Mouse (Mus musculus): ENCODE results near the gene Igdcc4. TPM values are rescaled to one million over a fixed set of nuclear protein-coding genes. Genes with fewer than 3 reads are reported as not detected.
A peak's percentile ranks its signal among the peaks of the same experiment; 100 is the strongest.

Gene Igdcc4
- total RNA-seq, 2 experiments from 2014 or later: 18.0 to 27.0 TPM

DNA sequence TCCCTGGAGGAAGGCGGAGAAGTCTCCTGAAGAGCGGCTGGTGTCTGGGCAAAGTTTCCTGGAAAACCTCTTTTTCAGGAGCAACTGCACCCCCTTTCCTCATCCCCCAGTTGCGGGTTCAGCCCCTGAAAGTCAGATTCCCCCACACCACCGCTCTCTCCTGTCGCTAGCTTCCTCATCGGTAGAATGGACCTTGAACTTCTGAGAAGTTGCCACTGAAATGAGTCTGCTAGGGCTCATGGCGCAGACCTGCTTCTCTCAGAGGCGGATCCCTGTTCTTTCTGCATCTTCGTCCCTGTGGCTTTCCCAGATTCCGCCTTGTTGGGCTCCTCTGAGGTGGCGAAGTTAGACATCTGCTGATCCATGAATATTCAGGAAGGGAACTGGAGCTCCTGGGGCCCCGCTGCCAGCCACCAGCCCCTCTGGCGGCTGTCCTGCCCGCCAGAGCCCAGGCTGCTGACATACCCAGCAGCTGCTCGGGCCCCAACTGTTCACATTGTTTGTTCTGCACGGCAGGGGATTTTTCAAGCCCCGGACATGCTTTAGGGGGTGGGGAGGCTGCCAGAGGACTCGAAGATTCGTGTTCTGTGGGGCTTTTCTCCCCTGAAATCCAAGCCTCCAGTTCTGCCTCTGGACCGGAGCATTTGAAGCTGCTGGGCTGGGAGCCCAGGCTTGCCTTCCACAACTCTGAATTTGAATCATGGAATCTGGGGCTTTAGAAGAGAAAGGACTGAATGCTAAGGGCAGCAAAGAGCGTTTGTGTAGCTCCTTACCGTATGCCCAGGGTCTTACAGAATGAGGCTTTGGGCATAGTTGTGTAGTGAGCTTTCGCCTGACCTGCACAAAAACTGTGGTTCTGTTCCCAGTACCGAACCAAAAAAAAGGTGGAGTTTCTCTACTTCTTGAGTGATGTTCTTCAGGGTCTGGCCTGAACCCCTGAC is 8.1 kb downstream of the Igdcc4 start:
- DNase-seq: peak; percentile 34

- DNase-seq: peak; percentile 48
Measured at GRCm38 (mm10) chr9:65111698-65112097, 10.4 kb downstream of the Igdcc4 start.

GRCm38 (mm10) chr9:65113694-65114093 is 12.4 kb downstream of the Igdcc4 start:
- no peak for DNase-seq

DNA sequence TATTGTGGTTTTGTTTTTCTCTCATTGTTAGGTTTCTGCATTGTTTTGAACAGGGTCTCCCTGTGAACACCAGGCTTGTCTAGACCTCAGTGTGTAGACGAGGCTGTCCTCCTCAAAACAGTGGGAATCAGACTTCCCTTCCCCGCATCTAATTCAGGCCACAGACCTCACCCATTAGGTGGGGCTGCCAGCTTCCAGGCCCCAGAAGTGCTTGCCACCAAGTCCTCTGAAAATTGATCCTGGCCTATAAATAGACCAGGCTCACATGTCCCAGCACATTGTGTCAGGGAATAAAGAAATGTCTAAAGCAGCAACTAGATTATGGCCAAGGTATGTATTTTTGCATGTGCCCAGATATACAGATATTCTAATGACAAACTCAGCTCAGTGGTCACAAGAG is 14.6 kb downstream of the Igdcc4 start:
- DNase-seq: no peak

GRCm38 (mm10) chr9:65117516-65117915 is 16.2 kb downstream of the Igdcc4 start:
- no peak for DNase-seq

- peak; percentile 88 for DNase-seq
Measured at GRCm38 (mm10) chr9:65120935-65121334, 19.6 kb downstream of the Igdcc4 start.

DNA sequence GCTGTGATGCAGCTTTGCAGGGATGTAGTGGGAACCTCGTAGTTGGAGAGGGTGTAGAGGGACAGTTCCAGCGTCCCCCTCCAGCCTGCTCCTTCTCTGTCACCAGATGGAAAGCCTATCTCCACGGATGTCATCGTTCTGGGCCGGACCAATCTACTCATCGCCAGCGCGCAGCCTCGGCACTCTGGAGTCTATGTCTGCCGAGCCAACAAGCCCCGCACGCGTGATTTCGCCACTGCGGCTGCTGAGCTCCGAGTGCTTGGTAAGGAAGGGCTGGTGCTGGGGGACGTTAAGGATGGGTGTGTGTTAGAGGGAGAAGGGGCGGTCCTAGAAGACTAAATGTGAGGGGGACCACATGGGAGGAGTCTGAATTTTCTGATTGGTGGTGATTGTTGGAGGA is 21.3 kb downstream of the Igdcc4 start:
- DNase-seq: no peak

- DNase-seq: peak; percentile 77
Measured at GRCm38 (mm10) chr9:65123552-65124168, 22.4 kb downstream of the Igdcc4 start.

GRCm38 (mm10) chr9:65128123-65128815 is 27.0 kb downstream of the Igdcc4 start:
- DNase-seq: peak; percentile 71

DNA sequence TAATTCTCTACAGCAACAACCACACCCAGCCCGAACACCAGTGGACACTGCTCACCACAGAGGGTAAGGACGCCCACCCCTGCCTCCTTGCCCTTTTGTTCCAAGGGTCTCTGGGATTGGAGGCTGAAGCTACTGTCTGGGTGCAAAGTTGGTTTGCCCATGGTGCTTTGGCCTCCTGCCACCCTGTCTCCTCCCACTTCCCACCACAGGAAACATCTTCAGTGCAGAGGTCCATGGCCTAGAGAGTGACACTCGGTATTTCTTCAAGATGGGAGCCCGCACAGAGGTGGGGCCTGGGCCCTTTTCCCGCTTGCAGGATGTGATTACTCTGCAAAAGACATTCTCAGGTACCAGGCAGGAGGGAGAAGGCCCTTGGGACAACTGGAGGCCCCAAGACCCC is 30.4 kb downstream of the Igdcc4 start:
- DNase-seq: peak; percentile 22

- peak; percentile 88 for DNase-seq
Measured at GRCm38 (mm10) chr9:65133739-65134138, 32.5 kb downstream of the Igdcc4 start.

- no peak for DNase-seq
Measured at GRCm38 (mm10) chr9:65135126-65135525, 33.8 kb downstream of the Igdcc4 start.

DNA sequence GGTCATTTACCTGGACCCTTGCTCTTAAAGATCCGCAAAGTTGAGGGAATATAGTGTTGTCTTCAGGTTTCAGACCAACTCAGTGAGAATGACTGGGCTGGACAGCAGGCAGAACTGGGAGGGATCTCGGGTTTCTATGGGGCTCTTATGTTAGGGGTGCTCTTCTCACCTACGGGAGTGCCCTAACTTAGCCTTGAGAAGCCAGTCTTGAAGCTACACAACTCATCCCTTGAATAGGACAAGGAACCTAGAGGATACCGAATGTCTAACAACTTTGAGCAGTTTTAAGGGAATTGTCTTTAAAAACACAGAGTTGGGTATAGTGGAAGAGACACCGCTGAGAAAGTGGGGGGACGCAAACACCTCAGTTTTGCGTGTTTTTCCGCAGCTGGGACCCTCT is 39.2 kb downstream of the Igdcc4 start:
- DNase-seq: no peak

GRCm38 (mm10) chr9:65140936-65141305 is 39.6 kb downstream of the Igdcc4 start, which contains the start of gene Igdcc3:
Gene Igdcc3 (plus strand): TSS chr9:65141189.
- DNase-seq: peak; percentile 72

DNA sequence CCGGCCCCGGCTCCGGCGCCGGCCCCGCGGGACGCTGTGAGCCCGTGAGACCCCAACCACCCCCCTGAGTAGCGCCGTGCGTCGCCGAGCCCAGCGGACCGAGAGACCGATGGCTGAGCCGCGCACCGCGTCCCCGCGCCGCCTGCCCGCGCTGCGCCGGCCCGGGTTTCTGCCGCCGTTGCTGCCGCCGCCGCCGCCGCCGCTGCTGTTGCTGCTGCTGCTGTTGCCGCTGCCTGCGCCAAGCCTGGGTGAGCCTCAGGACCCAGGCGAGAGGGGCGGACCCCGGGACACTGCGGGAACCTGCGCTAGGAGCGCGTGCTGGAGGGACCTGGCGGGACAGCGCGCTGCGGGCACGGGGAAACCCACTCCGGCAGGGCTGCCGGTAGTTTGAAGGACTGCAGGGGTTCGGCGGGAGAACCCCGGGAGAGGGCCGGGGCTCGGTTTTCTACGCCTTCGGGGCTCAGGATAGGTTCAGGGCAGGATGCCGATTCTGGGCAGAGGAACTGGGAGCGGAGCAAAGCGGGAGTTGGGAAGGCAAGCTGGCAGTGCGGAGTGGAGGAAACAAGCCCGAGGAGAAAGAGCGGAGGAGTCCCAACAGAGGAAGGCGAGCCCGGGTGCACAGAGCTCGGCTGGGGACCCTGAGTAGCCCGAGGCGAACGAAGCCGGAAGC is 40.2 kb downstream of the Igdcc4 start:
- peak; percentile 75 for DNase-seq

GRCm38 (mm10) chr9:65141976-65142318 is 40.7 kb downstream of the Igdcc4 start:
- DNase-seq: peak; percentile 68

- no peak for DNase-seq
Measured at GRCm38 (mm10) chr9:65142399-65142798, 41.1 kb downstream of the Igdcc4 start.

DNA sequence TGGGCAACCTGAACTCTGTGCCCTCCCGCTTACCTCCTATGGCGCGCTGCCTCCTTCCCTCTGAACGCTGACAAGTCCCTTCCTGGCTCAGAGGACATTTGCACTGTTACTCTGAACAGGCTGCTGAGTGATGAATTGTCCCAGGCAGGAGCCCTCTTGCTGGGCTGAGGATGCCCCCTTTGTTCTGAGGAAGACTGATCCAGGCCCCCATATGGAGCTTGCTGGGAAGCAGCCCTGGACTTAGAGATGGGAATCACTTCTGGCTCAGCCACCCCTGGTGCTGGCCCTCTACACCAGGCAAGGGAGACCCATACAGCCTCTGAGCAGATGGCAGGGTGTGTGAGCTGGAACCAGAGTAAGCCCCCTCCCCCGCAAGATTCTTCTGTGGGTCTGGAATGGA is 44.7 kb downstream of the Igdcc4 start:
- no peak for DNase-seq

DNA sequence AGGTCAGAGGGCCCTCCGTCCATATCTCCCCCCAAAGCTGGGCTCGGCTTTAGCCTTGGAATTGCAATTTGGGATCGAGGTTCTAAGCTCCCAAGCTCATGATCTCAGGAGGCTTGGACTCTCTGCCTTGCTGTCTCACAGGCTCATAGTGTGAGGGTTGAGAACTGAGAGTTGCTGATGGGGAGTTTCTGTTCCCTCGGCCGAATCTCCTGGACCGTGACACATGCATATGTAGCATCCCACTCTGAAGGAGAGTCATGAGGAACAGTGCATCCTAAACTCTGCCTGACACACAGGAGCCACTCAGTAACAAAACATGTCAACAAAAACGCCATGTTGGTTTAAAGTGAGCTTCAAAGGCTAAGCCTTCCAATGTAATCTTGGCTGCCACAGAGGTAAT is 47.2 kb downstream of the Igdcc4 start:
- no peak for DNase-seq

DNA sequence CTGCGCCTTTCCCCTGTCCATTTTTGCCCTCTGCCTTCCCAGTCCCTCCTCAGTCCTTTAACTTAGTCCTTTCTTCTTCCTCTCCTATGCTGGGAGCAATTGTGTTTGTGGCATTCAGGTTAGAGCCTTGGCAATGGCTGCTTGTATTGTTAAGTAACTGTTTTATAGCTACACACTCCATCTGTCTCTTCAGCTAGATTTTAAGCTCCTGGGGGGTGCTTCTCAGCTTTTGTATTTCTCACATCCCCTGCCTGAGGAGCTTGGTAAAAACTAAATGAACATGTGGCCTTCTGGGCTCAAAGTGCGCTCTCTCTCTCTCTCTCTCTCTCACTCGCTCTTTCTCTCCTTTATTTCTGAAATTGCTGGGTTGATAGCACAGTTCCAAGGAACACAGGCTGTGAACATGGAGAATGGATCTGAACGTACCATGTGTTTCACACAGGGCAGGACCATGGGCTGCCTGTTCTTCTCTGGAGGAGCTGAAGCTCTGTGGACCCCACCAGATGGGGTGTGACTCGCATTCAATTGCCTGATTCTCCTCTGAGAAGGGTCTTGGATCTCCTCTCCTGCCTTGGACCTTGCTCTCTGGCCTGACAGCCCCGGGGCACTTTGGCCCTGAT is 51.5 kb downstream of the Igdcc4 start:
- DNase-seq: no peak

GRCm38 (mm10) chr9:65153331-65153711 is 52.0 kb downstream of the Igdcc4 start:
- DNase-seq: no peak
